Mouse (Mus musculus) limb, embryonic 11.5 days (tissue): ENCODE data around the gene Dennd1c. TPM values are rescaled to one million over a fixed set of nuclear protein-coding genes. Genes with fewer than 3 reads are reported as not detected.
A peak's percentile ranks its signal among the peaks of the same experiment; 100 is the strongest.

Experiments
- ATAC-seq: fragments of 200-750 bp; cut with Nextera tagmentation; 2 replicates; pipeline ENCODE4 v1.8.0; 2017; ENCODE audit warnings: low read depth; ENCODE audit not compliant: insufficient number of reproducible peaks, low FRiP score, low TSS enrichment
- DNase-seq: peaks from one replicate; pipeline ENCODE4 v3.0.0-alpha.2; 2015; ENCODE audit warnings: low spot score
- H3K27ac ChIP-seq: fragments of 300-500 bp; sonication (generic); replicated peaks from 2 replicates; pipeline ENCODE4 v1.5.1; 2014; ENCODE audit warnings: low read depth, mild to moderate bottlenecking, low read length
- H3K27me3 ChIP-seq: fragments of 300-500 bp; sonication (generic); 2 replicates; pipeline ENCODE4 v1.6.1; 2014; ENCODE audit warnings: mild to moderate bottlenecking, low read length, mixed read lengths; ENCODE audit not compliant: control insufficient read depth, insufficient read depth
- H3K36me3 ChIP-seq: fragments of 300-500 bp; sonication (generic); 2 replicates; pipeline ENCODE4 v1.6.1; 2014; ENCODE audit warnings: mild to moderate bottlenecking, low read length, moderate library complexity, mixed read lengths; ENCODE audit not compliant: control insufficient read depth, insufficient read depth
- H3K4me1 ChIP-seq: fragments of 300-500 bp; sonication (generic); 2 replicates; pipeline ENCODE4 v1.6.1; 2014; ENCODE audit warnings: low read length, mixed read lengths; ENCODE audit not compliant: control insufficient read depth, insufficient read depth
- H3K4me2 ChIP-seq: fragments of 300-500 bp; sonication (generic); 2 replicates; pipeline ENCODE4 v1.6.1; 2014; ENCODE audit warnings: low read depth, mild to moderate bottlenecking, moderate library complexity; ENCODE audit not compliant: severe bottlenecking
- H3K4me3 ChIP-seq: fragments of 300-500 bp; sonication (generic); 2 replicates; pipeline ENCODE4 v1.5.1; 2014; ENCODE audit warnings: low read depth, low read length
- H3K9ac ChIP-seq: fragments of 300-500 bp; sonication (generic); 2 replicates; pipeline ENCODE4 v1.6.1; 2014; ENCODE audit warnings: mild to moderate bottlenecking, low read length
- H3K9me3 ChIP-seq: fragments of 300-500 bp; sonication (generic); 2 replicates; pipeline ENCODE4 v1.6.1; 2016; ENCODE audit warnings: low read length; ENCODE audit not compliant: control insufficient read depth
- WGBS: fragments of 180-500 bp; shearing (Covaris S2); extraction: QIAGEN DNeasy Blood & Tissue Kit; methylation state at CpG from one replicate; pipeline ENCODE4 v1.1.7; 2014; 5-methylcytosine and 5-hydroxymethylcytosine counted together
- polyA plus RNA-seq: library from polyadenylated mRNA; unstranded; fragments of >200 nt; fragmentation: Nextera tagmentation; extraction: Ambion mirVana; gene quantifications from 2 replicates; pipeline ENCODE4 v1.2.1, GENCODE M21; 2014

The Dennd1c gene
- polyA plus RNA-seq, 1 experiment from 2014 or later = 0.43 TPM

DNA sequence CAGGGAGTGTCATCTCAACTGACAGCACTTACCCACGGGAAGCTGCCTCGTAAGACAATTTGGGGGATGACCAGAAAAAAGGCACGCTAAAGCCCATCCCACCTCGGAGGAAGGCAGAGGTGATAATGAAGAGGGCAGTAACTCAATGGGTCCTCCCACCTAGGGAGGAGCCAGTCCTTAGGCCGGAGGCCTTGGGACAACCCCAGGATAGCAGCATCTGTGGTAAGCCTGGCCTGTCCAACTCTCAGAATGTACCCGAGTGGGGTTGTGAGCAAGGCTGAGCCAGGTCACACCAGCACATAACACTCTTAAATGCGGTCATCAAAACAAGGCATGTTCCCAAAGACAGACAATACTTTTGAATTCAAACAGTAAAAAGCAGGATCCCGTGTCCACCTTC is 48.6 kb downstream of the Dennd1c start:
- H3K4me3 ChIP-seq = peak overlapping the region; percentile 75
- H3K4me1 ChIP-seq = peaks cover 8% of the 10 kb centered on the region
- H3K9ac ChIP-seq = no peak overlapping the region
- peak overlapping the region; percentile 97 for H3K4me2 ChIP-seq
- peaks cover 28% of the 10 kb centered on the region for H3K36me3 ChIP-seq
- 39% methylated on average over 8 of the region's 8 CpGs for WGBS
- no peak for DNase-seq
- H3K27ac ChIP-seq = no peak overlapping the region
- H3K9me3 ChIP-seq = no peaks in the 10 kb centered on the region
- no peaks in the 10 kb centered on the region for H3K27me3 ChIP-seq
- ATAC-seq = no peak

DNA sequence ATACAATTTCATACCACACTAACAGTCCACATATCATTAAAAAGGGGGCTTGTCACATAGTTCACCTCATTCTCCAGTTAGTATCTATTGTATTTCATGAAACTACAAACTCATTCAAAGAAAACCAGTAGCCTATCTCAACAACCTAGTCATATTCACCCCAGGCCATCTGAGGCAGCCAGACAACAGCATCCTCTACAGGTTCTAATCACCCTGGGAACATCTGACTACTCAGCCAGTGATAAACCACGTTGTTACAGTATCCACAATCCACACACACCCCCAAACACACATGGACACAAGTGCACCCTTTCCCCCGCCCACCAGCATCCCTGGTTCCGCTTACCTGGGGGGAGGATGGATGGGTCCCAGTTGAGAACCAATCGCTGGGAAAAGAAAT is 50.8 kb downstream of the Dennd1c start:
- no peaks in the 10 kb centered on the region for H3K9me3 ChIP-seq
- no peak overlapping the region for H3K4me3 ChIP-seq
- peaks cover 8% of the 10 kb centered on the region for H3K4me1 ChIP-seq
- peaks cover 47% of the 10 kb centered on the region for H3K36me3 ChIP-seq
- ATAC-seq (no peak), DNase-seq (no peak)
- H3K4me2 ChIP-seq = no peak overlapping the region
- H3K27me3 ChIP-seq = no peaks in the 10 kb centered on the region
- H3K27ac ChIP-seq = no peak overlapping the region
- H3K9ac ChIP-seq = no peak overlapping the region
- WGBS = 88% methylated on average over 4 of the region's 4 CpGs

DNA sequence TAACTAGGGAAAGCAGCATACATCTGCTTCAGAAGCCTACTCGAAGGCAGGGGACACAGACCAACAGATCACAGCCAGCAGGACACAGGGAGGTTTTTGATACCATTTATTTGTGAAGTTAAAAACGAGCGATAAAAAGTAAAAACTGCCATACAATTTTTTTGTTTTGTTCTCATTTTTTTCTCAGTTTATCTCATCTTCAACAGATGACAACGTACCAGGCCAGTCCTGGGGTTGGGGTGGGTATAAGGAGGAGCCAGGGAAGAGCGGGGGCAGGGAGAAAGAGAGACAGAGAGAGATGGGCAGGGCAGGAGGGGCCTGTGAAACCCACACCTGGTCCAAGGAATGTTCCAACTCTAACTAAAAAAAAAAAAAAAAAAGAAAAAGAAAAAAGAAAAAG is 57.4 kb downstream of the Dennd1c start:
- no peak overlapping the region for H3K27ac ChIP-seq
- no peaks in the 10 kb centered on the region for H3K4me1 ChIP-seq
- no peak overlapping the region for H3K9ac ChIP-seq
- no peak overlapping the region for H3K4me3 ChIP-seq
- no peak for DNase-seq
- WGBS = 93% methylated on average over 5 of the region's 5 CpGs
- no peak for ATAC-seq
- peaks cover 50% of the 10 kb centered on the region for H3K36me3 ChIP-seq
- no peaks in the 10 kb centered on the region for H3K27me3 ChIP-seq
- no peaks in the 10 kb centered on the region for H3K9me3 ChIP-seq
- H3K4me2 ChIP-seq = no peak overlapping the region

DNA sequence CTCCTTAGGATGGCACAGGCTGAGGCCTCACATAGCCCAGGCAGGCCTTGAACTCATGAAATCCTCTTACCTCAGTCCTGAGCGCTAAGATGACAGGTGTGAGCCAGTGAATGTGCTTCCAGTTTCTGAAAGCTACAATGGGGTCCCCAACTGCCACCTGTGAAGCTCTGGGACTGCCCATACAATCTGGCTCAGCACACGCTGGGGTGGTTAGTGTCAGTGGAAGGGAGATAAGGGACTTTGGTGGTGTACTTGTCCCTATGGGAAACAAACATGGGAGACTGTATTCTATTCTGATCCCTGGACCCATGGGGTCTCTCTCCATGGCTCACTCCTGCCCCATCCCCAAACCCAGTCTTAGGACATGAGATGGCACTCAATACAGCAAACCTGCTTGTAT is 58.6 kb downstream of the Dennd1c start:
- no peak for DNase-seq
- no peak for ATAC-seq
- peaks cover 38% of the 10 kb centered on the region for H3K36me3 ChIP-seq
- H3K4me3 ChIP-seq = no peak overlapping the region
- no peaks in the 10 kb centered on the region for H3K4me1 ChIP-seq
- H3K9ac ChIP-seq = no peak overlapping the region
- H3K27me3 ChIP-seq = no peaks in the 10 kb centered on the region
- H3K4me2 ChIP-seq = no peak overlapping the region
- H3K9me3 ChIP-seq = no peaks in the 10 kb centered on the region
- H3K27ac ChIP-seq = no peak overlapping the region
- 75% methylated on average over 2 of the region's 2 CpGs for WGBS

Other genes starting within 250 kb of the Dennd1c start
- 2.7 and 2.9 TPM in 2 replicates for gene Rfx2, start 247.5 kb downstream of the Dennd1c start, polyA plus RNA-seq
- not detected in 2 replicates for gene Acsbg2, start 204.1 kb downstream of the Dennd1c start, polyA plus RNA-seq
- gene 1700061G19Rik, start 203.0 kb downstream of the Dennd1c start, polyA plus RNA-seq = 0.40 and 0.50 TPM in 2 replicates
- gene Mllt1, start 143.1 kb downstream of the Dennd1c start, polyA plus RNA-seq = 33.6 and 43.1 TPM in 2 replicates
- gene Acer1, start 96.4 kb downstream of the Dennd1c start, polyA plus RNA-seq = not detected in 2 replicates
- gene Clpp, start 88.2 kb downstream of the Dennd1c start, polyA plus RNA-seq = 155 and 159 TPM in 2 replicates
- gene Alkbh7, start 81.2 kb downstream of the Dennd1c start, polyA plus RNA-seq = 40.2 and 42.1 TPM in 2 replicates
- 0.72 TPM in 1 of 2 replicates, not detected in the other for gene Pspn, start 78.5 kb downstream of the Dennd1c start, polyA plus RNA-seq
- gene Gtf2f1, start 67.2 kb downstream of the Dennd1c start, polyA plus RNA-seq = 73.8 and 76.6 TPM in 2 replicates
- 0.21 and 0.37 TPM in 2 replicates for gene Gm17949, start 67.0 kb downstream of the Dennd1c start, polyA plus RNA-seq
- gene Khsrp, start 47.0 kb downstream of the Dennd1c start, polyA plus RNA-seq = 48.4 and 48.7 TPM in 2 replicates
- gene Slc25a41, start 36.9 kb downstream of the Dennd1c start, polyA plus RNA-seq = not detected in 2 replicates
- 1.0 and 1.1 TPM in 2 replicates for gene Crb3, start 19.4 kb downstream of the Dennd1c start, polyA plus RNA-seq
- 4.5 TPM in 2 replicates for gene Slc25a23, start 18.7 kb downstream of the Dennd1c start, polyA plus RNA-seq
- 11.1 and 11.8 TPM in 2 replicates for gene Tubb4a, start 9.3 kb upstream of the Dennd1c start, polyA plus RNA-seq
- gene Tnfsf9, start 26.8 kb upstream of the Dennd1c start, polyA plus RNA-seq = 8.4 and 9.3 TPM in 2 replicates
- not detected in 2 replicates for gene Cd70, start 71.3 kb upstream of the Dennd1c start, polyA plus RNA-seq
- gene Tnfsf14, start 115.7 kb upstream of the Dennd1c start, polyA plus RNA-seq = 0.17 and 0.31 TPM in 2 replicates
- gene C3, start 149.6 kb upstream of the Dennd1c start, polyA plus RNA-seq = 0.03 and 0.21 TPM in 2 replicates
- 28.2 and 30.8 TPM in 2 replicates for gene Gpr108, start 169.9 kb upstream of the Dennd1c start, polyA plus RNA-seq
- 27.8 and 28.4 TPM in 2 replicates for gene Trip10, start 170.9 kb upstream of the Dennd1c start, polyA plus RNA-seq
- 1.6 and 1.7 TPM in 2 replicates for gene Vav1, start 200.6 kb upstream of the Dennd1c start, polyA plus RNA-seq